ENCODE assay signal across 8 mouse cellular contexts in genomic region chr5:135898028-135898427, GRCm38 (mm10). TPM values are rescaled to one million over a fixed set of nuclear protein-coding genes. Genes with fewer than 3 reads are reported as not detected.
DNase-seq lines count a peak whose midpoint lies in the region; ATAC-seq and TF ChIP-seq lines count a peak whose summit lies in the region.

No protein-coding gene starts in this region.

- H3K27ac ChIP-seq in forebrain, embryonic 10.5 days, result no peak overlapping the region
- H3K27ac ChIP-seq in forebrain, embryonic 13.5 days, result no peak overlapping the region
- no peak overlapping the region for H3K27ac ChIP-seq in midbrain, embryonic 10.5 days (replicated peaks)
- H3K27ac ChIP-seq in midbrain, embryonic 13.5 days, result no peak overlapping the region
- no peak overlapping the region for H3K27ac ChIP-seq in stomach, postnatal 0 days (replicated peaks)

- no peak for ATAC-seq in forebrain, embryonic 13.5 days
- no peak for ATAC-seq in midbrain, embryonic 13.5 days
- ATAC-seq in stomach, postnatal 0 days (ENCODE audit: low FRiP score, low TSS enrichment), result no peak

- peak; percentile 71 for TF ChIP-seq CTCF in stomach, postnatal 0 days (IDR thresholded peaks at IDR 0.05; ENCODE audit: low read depth)

- H3K4me1 ChIP-seq in forebrain, embryonic 10.5 days, result peaks cover 4% of the 10 kb centered on the region
- peaks cover 5% of the 10 kb centered on the region for H3K4me1 ChIP-seq in forebrain, embryonic 13.5 days
- peaks cover 9% of the 10 kb centered on the region for H3K4me1 ChIP-seq in midbrain, embryonic 10.5 days
- H3K4me1 ChIP-seq in midbrain, embryonic 13.5 days (replicated peaks), result peaks cover 4% of the 10 kb centered on the region
- no peaks in the 10 kb centered on the region for H3K4me1 ChIP-seq in stomach, postnatal 0 days (replicated peaks; ENCODE audit: control insufficient read depth, insufficient read depth)

- no peak for TF ChIP-seq EP300 in stomach, postnatal 0 days (optimal IDR thresholded peaks at IDR 0.05)

- peak; percentile 41 for DNase-seq in forebrain, embryonic 10.5 days (ENCODE audit: extremely low spot score, low spot score)
- DNase-seq in midbrain, embryonic 10.5 days (ENCODE audit: low spot score), result peak; percentile 49
- DNase-seq in adrenal gland, postnatal 14 days, result peak; percentile 81
- DNase-seq in kidney, postnatal 14 days, result peak; percentile 47
- no peak for DNase-seq in stomach, postnatal 0 days (ENCODE audit: low spot score)
- no peak for DNase-seq in frontal cortex, postnatal 25 days (ENCODE audit: low spot score in 2 of 2)

- no peaks in the 10 kb centered on the region for H3K36me3 ChIP-seq in forebrain, embryonic 10.5 days (replicated peaks)
- no peaks in the 10 kb centered on the region for H3K36me3 ChIP-seq in forebrain, embryonic 13.5 days (ENCODE audit: poor library complexity, severe bottlenecking)
- no peaks in the 10 kb centered on the region for H3K36me3 ChIP-seq in midbrain, embryonic 10.5 days
- no peaks in the 10 kb centered on the region for H3K36me3 ChIP-seq in midbrain, embryonic 13.5 days
- H3K36me3 ChIP-seq in stomach, postnatal 0 days (ENCODE audit: control insufficient read depth, insufficient read depth, low read length), result no peaks in the 10 kb centered on the region

- WGBS in forebrain, embryonic 10.5 days, result 29% methylated on average over 3 of the region's 3 CpGs
- WGBS in forebrain, embryonic 13.5 days, result 14% methylated on average over 3 of the region's 3 CpGs
- 24% methylated on average over 3 of the region's 3 CpGs for WGBS in midbrain, embryonic 10.5 days
- 19% methylated on average over 3 of the region's 3 CpGs for WGBS in midbrain, embryonic 13.5 days
- 21% methylated on average over 3 of the region's 3 CpGs for WGBS in stomach, postnatal 0 days

- no peak overlapping the region for H3K4me3 ChIP-seq in forebrain, embryonic 10.5 days
- no peak overlapping the region for H3K4me3 ChIP-seq in forebrain, embryonic 13.5 days
- H3K4me3 ChIP-seq in midbrain, embryonic 10.5 days, result no peak overlapping the region
- H3K4me3 ChIP-seq in midbrain, embryonic 13.5 days (replicated peaks), result no peak overlapping the region
- no peak overlapping the region for H3K4me3 ChIP-seq in stomach, postnatal 0 days (ENCODE audit: low read depth, low read length)

- no peak overlapping the region for H3K9ac ChIP-seq in forebrain, embryonic 13.5 days
- no peak overlapping the region for H3K9ac ChIP-seq in midbrain, embryonic 13.5 days (replicated peaks)
- H3K9ac ChIP-seq in stomach, postnatal 0 days (ENCODE audit: low read length), result no peak overlapping the region

- peaks cover 1% of the 10 kb centered on the region; the same call in 1 of the 2 replicates for H3K27me3 ChIP-seq in forebrain, embryonic 10.5 days (ENCODE audit: poor library complexity, severe bottlenecking)
- no peaks in the 10 kb centered on the region for H3K27me3 ChIP-seq in forebrain, embryonic 13.5 days
- H3K27me3 ChIP-seq in midbrain, embryonic 10.5 days (ENCODE audit: low read depth, poor library complexity, severe bottlenecking), result peaks cover 2% of the 10 kb centered on the region
- no peaks in the 10 kb centered on the region for H3K27me3 ChIP-seq in midbrain, embryonic 13.5 days
- no peaks in the 10 kb centered on the region for H3K27me3 ChIP-seq in stomach, postnatal 0 days (ENCODE audit: control insufficient read depth, insufficient read depth, low read length)

- no peak overlapping the region for H3K4me2 ChIP-seq in forebrain, embryonic 13.5 days
- H3K4me2 ChIP-seq in midbrain, embryonic 13.5 days (replicated peaks), result no peak overlapping the region
- no peak overlapping the region for H3K4me2 ChIP-seq in stomach, postnatal 0 days (replicated peaks; ENCODE audit: low read depth)

- H3K9me3 ChIP-seq in forebrain, embryonic 10.5 days, result no peaks in the 10 kb centered on the region
- no peaks in the 10 kb centered on the region for H3K9me3 ChIP-seq in forebrain, embryonic 13.5 days (replicated peaks)
- no peaks in the 10 kb centered on the region for H3K9me3 ChIP-seq in midbrain, embryonic 10.5 days (replicated peaks)
- H3K9me3 ChIP-seq in midbrain, embryonic 13.5 days, result no peaks in the 10 kb centered on the region
- no peaks in the 10 kb centered on the region for H3K9me3 ChIP-seq in stomach, postnatal 0 days (ENCODE audit: control insufficient read depth, low read length)

RNA-seq across cellular contexts. Expression of gene Hspb1, which starts 10.3 kb away (rescaled TPM):
- polyA plus RNA-seq in forebrain, embryonic 10.5 days (2016; fragmentation: Nextera tagmentation; extraction: Ambion mirVana), result 7.2 and 7.6 TPM in 2 replicates
- polyA plus RNA-seq in forebrain, embryonic 13.5 days (2015; fragmentation: Nextera tagmentation; extraction: Ambion mirVana), result 3.9 and 4.3 TPM in 2 replicates
- polyA plus RNA-seq in midbrain, embryonic 10.5 days (2016; fragmentation: Nextera tagmentation; extraction: Ambion mirVana), result 7.8 and 8.5 TPM in 2 replicates
- polyA plus RNA-seq in midbrain, embryonic 13.5 days (2015; fragmentation: Nextera tagmentation; extraction: Ambion mirVana), result 6.8 and 7.1 TPM in 2 replicates
- 64.7 and 97.7 TPM in 2 replicates for total RNA-seq in adrenal gland, postnatal 14 days (2021)
- polyA plus RNA-seq in stomach, postnatal 0 days (2015; fragmentation: Nextera tagmentation; extraction: Ambion mirVana), result 1,235 and 1,355 TPM in 2 replicates

RNA-seq across cellular contexts. Expression of gene Ywhag, which starts 36.4 kb away (rescaled TPM):
- 264 and 283 TPM in 2 replicates for polyA plus RNA-seq in forebrain, embryonic 10.5 days (2016; fragmentation: Nextera tagmentation; extraction: Ambion mirVana)
- 424 and 485 TPM in 2 replicates for polyA plus RNA-seq in forebrain, embryonic 13.5 days (2015; fragmentation: Nextera tagmentation; extraction: Ambion mirVana)
- 270 and 311 TPM in 2 replicates for polyA plus RNA-seq in midbrain, embryonic 10.5 days (2016; fragmentation: Nextera tagmentation; extraction: Ambion mirVana)
- polyA plus RNA-seq in midbrain, embryonic 13.5 days (2015; fragmentation: Nextera tagmentation; extraction: Ambion mirVana), result 627 and 632 TPM in 2 replicates
- 462 and 482 TPM in 2 replicates for total RNA-seq in adrenal gland, postnatal 14 days (2021)
- 86.0 and 89.2 TPM in 2 replicates for polyA plus RNA-seq in stomach, postnatal 0 days (2015; fragmentation: Nextera tagmentation; extraction: Ambion mirVana)

Comparison
In these comparisons a context has a peak if more than half of its experiments do, and no peak if none do; other contexts are left out.
1. DNase-seq: peak in forebrain, embryonic 10.5 days (single experiment), midbrain, embryonic 10.5 days (single experiment), adrenal gland, postnatal 14 days (single experiment) and kidney, postnatal 14 days (single experiment); none in stomach, postnatal 0 days (single experiment) and frontal cortex, postnatal 25 days (0 of 2).
2. RNA of gene Hspb1, which starts 10.3 kb away (polyA plus RNA-seq): 1,235 to 1,355 TPM in stomach, postnatal 0 days; 7.8 to 8.5 TPM in midbrain, embryonic 10.5 days, 7.2 to 7.6 TPM in forebrain, embryonic 10.5 days, 6.8 to 7.1 TPM in midbrain, embryonic 13.5 days and 3.9 to 4.3 TPM in forebrain, embryonic 13.5 days; every median in the first group is over 100 times any median in the second.